In genomic region chr17:81231771-81232170, GRCm38 (mm10) we compare ENCODE assay signal across 8 mouse cellular contexts.
DNase-seq lines count a peak whose midpoint lies in the region.

No protein-coding gene starts in this region.

- DNase-seq in CD8-positive naive resting alpha-beta T cell, adult 2 months (ENCODE audit: low read depth in 2 of 2, low spot score in 2 of 2) = peak; percentile 1 to 3
- DNase-seq in adrenal gland, postnatal 25 days = peak; percentile 2
- DNase-seq in heart, adult 11 months = peak; percentile 92
- peak; percentile 3 for DNase-seq in right cerebral cortex, adult 18-20 months
- DNase-seq in spleen, postnatal 36 days (ENCODE audit: low spot score in 2 of 2) = peak; percentile 9 to 13
- peak; percentile 9 for DNase-seq in testis, postnatal 14 days (ENCODE audit: low spot score)
- peak; percentile 3 for DNase-seq in thymus, postnatal 25 days
- peak; percentile 23 for DNase-seq in urinary bladder, adult 2 months (ENCODE audit: low spot score)

Comparison
In these comparisons a context has a peak if more than half of its experiments do, and no peak if none do; other contexts are left out.
1. Peak in every context shown above with its lines: DNase-seq.
2. DNase-seq: peak in every context shown above with its lines; median percentile 92 in heart, adult 11 months; 23 in urinary bladder, adult 2 months; 11 in spleen, postnatal 36 days; 9 in testis, postnatal 14 days; 3 in right cerebral cortex, adult 18-20 months; 3 in thymus, postnatal 25 days; 2 in CD8-positive naive resting alpha-beta T cell, adult 2 months; 2 in adrenal gland, postnatal 25 days.